Mouse (Mus musculus) lung, postnatal 4 days (tissue): ENCODE data around the gene 2300002M23Rik.

ENCODE experiments used
- DNase-seq, 2 experiments: peaks; one replicate each; pipeline ENCODE4 v3.0.0; 2021

2300002M23Rik gene

DNA sequence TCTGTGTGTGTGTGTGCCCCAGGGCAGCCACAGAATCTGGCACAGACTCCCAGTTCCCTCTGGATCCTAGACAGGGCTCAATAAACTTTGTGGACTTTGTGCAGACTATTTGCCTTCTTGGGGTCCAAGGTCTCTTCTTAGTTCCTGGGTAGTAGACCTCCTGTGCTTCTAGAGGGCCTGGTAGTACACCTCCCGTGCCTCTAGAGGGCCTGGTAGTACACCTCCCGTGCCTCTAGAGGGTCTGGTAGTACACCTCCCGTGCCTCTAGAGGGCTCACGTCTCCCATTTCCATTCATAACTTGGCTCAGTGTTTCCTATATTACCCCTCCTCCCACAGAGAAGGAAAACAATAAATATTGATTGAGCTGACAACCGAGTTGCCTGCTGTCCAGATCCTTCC lies 10.4 kb upstream of the 2300002M23Rik start:
- DNase-seq: peak; percentile 53 to 71

GRCm38 (mm10) chr17:35557351-35557750 lies 9.9 kb upstream of the 2300002M23Rik start:
- DNase-seq: no peak

DNA sequence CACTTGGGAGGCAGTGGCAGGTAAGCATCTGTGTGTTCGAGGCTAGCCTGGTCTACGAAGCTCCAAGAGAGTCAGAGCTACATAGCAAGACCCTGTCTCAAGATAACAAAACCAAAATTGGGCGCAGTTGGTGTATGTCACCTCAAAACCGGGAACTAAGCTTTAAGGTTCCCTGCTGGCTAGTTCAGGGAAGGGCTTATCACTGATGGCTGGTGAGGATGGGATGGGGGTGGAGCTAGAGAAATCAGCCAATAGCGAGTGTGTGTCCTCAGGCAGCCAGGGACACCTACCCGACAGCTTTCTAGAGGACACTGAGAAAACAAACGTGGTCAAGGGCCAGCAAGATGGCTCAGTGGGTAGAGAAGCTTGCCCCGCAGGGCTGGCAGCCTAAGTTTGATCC lies 9.0 kb upstream of the 2300002M23Rik start:
- no peak for DNase-seq

- no peak for DNase-seq
Observed at GRCm38 (mm10) chr17:35567767-35568166, 517 bp downstream of the 2300002M23Rik start.

DNA sequence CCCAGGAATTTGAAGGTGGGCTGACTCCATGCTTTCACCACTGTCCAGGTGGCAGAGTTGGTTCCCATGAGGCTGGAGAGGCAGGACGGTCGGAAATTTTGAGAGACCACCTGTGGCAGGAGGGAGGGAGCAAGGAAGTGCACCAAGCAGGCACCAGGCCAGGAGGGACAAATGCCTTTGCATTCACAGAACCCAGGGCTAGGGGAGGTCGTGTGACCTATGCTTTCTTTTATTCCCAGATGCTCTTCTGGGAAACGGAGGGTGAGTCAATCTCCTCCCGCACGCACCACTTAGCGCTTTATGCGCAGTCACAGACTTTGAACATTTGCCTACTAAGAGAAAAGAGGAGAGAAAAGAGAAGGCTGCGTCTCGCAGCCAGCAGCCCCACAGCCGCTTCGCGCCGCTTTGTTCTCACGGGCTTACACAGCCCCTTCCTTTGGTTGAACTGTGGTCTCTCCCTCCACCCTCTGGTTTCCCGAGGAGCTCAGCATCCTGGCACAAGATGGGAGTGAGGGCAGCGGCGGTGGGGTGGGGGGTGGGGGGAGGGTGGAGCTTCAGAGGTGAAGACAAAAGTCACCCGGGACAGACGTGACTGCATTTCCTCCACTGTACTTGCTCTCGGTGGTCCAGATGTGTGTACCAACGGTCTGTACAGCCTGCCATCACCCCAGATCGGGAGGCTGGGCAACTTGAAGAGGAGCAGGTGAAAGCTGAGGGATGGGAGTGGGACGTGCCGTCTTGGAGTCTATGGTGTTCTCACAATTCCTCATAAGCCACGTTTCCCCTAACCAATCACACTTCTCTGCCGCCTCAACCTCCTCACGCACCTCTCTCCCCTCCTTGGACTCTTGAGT lies 2.1 kb downstream of the 2300002M23Rik start:
- DNase-seq: no peak

GRCm38 (mm10) chr17:35570836-35571235 lies 3.6 kb downstream of the 2300002M23Rik start:
- DNase-seq: no peak

DNA sequence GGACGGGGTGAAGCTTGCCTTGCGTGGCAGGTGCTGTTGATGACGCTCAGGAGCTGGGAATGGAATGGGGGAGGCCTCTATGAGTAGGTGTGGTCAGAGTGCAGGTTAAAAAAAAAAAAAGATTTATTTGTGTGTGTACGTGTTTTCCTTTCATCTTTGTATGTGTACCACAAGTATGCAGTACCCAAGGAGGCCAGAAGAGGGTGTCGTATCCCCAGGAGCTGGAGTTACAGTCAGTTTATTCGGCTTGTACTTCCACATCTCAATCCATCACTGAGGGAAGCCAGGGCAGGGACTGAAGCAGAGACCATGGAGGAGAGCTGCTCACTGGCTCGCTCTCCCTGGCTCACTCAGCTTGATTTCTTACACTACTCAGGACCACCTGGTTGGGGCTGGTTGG lies 4.2 kb downstream of the 2300002M23Rik start:
- DNase-seq: no peak

DNA sequence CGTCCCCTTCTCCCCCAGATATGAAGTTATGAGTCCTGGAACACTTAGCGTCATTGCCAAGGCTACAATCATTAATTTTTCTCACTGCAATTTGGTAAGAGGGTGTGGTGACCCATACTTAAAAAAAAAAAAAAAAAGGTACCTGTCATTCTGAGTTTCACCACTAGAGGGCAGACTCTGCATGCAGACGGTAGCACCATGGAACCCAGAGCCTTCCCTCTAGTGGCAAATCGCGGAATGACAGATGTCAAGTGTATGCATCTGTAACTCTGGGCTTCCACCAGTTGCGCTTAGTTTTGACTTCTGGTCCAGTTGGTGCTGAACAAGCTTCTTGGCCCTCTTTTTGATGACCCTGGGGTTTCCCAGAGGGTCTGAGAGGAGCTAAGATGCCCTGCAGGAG lies 11.0 kb downstream of the 2300002M23Rik start:
- peak; percentile 51 to 85 for DNase-seq

GRCm38 (mm10) chr17:35582900-35583299 lies 15.7 kb downstream of the 2300002M23Rik start:
- no peak for DNase-seq

GRCm38 (mm10) chr17:35584330-35584937 lies 17.2 kb downstream of the 2300002M23Rik start:
- DNase-seq: peak; percentile 68 to 81

GRCm38 (mm10) chr17:35587291-35587690 lies 20.0 kb downstream of the 2300002M23Rik start:
- DNase-seq: no peak

GRCm38 (mm10) chr17:35588387-35588786 lies 21.1 kb downstream of the 2300002M23Rik start:
- DNase-seq: no peak

GRCm38 (mm10) chr17:35590410-35591218 lies 23.4 kb downstream of the 2300002M23Rik start:
- DNase-seq: peak; percentile 78 to 84

- DNase-seq: no peak
Observed at GRCm38 (mm10) chr17:35591219-35591578, 23.9 kb downstream of the 2300002M23Rik start.

- DNase-seq: no peak
Observed at GRCm38 (mm10) chr17:35591731-35592130, 24.5 kb downstream of the 2300002M23Rik start.

- DNase-seq: no peak
Observed at GRCm38 (mm10) chr17:35592131-35592530, 24.9 kb downstream of the 2300002M23Rik start.

DNA sequence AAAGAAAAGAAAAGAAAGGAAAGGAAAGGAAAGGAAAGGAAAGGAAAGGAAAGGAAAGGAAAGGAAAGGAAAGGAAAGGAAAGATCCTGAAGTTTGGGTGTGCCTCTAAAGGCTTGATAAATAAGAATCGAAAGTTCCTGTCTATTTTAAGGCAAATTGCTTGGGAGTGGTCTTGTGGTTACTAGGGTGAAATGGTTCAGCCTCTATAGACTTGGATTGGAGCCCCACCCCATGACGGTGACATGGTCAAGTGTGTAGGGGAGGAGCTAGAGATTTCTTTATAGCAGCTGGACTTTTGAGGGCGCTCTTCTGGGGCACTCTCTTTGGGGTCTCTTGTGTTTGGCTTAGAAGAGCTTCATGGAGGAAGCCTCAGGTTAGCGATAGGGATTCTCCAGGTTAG lies 26.5 kb downstream of the 2300002M23Rik start:
- DNase-seq: no peak

DNA sequence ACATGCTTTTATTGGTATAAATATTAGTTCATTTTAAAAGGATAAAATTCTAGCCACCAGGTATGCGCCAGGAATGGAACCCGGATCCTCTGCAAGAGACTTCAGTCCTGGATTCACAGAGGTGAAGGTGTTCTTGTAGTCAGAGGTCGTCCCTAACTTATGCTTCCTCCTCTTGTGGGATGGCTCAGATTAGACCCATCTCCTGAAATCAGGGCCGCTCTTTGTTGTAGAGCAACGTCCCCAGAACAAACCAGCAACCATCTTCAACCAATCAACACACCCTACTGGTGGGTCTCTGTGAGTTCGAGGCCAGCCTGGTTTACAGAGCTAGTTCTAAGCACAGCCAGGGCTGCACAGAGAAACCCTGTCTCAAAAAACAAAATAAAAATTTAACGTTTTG lies 27.2 kb downstream of the 2300002M23Rik start:
- no peak for DNase-seq

- DNase-seq: no peak
Observed at GRCm38 (mm10) chr17:35597399-35597798, 30.1 kb downstream of the 2300002M23Rik start.

DNA sequence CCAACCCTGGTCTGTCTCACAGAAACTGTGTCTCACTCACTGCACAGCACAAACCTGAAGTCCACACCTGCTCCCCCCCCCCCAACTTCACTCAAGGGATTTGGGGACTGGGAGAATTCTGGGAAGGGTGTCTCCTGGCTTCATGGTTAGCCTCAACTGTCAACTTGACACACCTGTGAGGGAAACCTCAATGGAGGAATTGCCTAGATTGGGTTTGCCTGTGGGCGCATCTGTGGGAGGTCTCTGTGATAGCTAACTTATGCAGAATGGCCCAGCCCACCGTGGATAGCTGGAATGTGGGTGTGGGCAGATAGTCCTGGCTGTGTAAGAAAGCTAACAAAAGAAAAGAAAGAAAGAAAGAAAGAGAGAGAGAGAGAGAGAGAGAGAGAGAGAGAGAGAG lies 34.0 kb downstream of the 2300002M23Rik start, which contains the start of gene Sfta2:
TSS of gene Sfta2 (plus strand) at position 301 of the 400 bp plus-strand sequence.
- DNase-seq: no peak

DNA sequence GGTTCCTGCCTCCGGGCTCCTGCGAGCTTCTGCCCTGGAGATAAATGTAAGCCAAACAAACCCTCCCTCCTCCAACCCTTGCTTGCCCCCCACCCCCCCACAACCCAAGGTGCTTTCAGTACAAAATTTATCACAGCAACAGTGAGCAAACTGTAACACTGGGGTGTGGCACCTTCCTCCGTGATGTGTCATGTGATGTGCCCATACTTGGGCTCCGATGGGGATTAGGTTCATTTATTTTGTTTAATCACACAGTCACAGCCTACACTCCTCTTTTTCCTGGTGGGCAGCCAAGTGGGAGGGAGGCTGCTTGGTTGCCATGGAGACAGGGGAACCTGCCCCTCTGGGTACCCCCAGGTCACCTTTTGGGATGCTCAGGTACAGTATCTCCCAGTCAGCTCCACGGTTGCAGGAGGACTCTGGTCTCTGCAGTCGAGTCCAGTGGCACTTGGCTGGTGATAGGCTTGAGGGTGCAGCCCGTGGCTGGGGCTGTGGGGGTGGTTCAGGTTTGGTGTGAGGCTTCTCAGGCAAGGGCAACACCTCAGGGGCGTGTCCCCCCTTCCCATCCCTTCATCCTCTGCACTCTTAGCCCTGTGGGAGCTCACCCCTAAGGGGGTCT lies 34.6 kb downstream of the 2300002M23Rik start:
- no peak for DNase-seq

- DNase-seq: no peak
Observed at GRCm38 (mm10) chr17:35617127-35617526, 49.9 kb downstream of the 2300002M23Rik start.
